Mouse (Mus musculus) midbrain, embryonic 12.5 days (tissue): Measurements from ENCODE around the gene Gm4952. TPM values are rescaled to one million over a fixed set of nuclear protein-coding genes. Genes with fewer than 3 reads are reported as not detected.
"Not testable (repeated sequence)": the region's sequence is repeated elsewhere in the genome, so short reads cannot be mapped to it uniquely, and the experiment has no call there.

Experiments
- ATAC-seq: fragments of 200-750 bp; cut with Nextera tagmentation; 2 replicates; pipeline ENCODE4 v1.8.0; 2017; ENCODE audit warnings: low read depth, moderate TSS enrichment, moderate library complexity; ENCODE audit not compliant: low FRiP score
- H3K27ac ChIP-seq: fragments of 300-500 bp; sonication (generic); replicated peaks from 2 replicates; pipeline ENCODE4 v1.5.1; 2016; ENCODE audit warnings: mild to moderate bottlenecking
- H3K27me3 ChIP-seq: fragments of 300-500 bp; sonication (generic); 2 replicates; pipeline ENCODE4 v1.6.1; 2016; ENCODE audit warnings: mild to moderate bottlenecking
- H3K36me3 ChIP-seq: fragments of 300-500 bp; sonication (generic); 2 replicates; pipeline ENCODE4 v1.6.1; 2016
- H3K4me1 ChIP-seq: fragments of 300-500 bp; sonication (generic); 2 replicates; pipeline ENCODE4 v1.6.1; 2016
- H3K4me2 ChIP-seq: fragments of 300-500 bp; sonication (generic); replicated peaks from 2 replicates; pipeline ENCODE4 v1.6.1; 2016; ENCODE audit warnings: mild to moderate bottlenecking, moderate library complexity
- H3K4me3 ChIP-seq: fragments of 300-500 bp; sonication (generic); 2 replicates; pipeline ENCODE4 v1.5.1; 2016; ENCODE audit warnings: mild to moderate bottlenecking
- H3K9ac ChIP-seq: fragments of 300-500 bp; sonication (generic); replicated peaks from 2 replicates; pipeline ENCODE4 v1.6.1; 2016; ENCODE audit warnings: mild to moderate bottlenecking, moderate library complexity
- H3K9me3 ChIP-seq: fragments of 300-500 bp; sonication (generic); 2 replicates; pipeline ENCODE4 v1.6.1; 2016; ENCODE audit warnings: mild to moderate bottlenecking
- WGBS: fragments of 180-500 bp; shearing (Covaris S2); methylation state at CpG from one replicate; pipeline ENCODE4 v1.1.7; 2016; 5-methylcytosine and 5-hydroxymethylcytosine counted together
- polyA plus RNA-seq: library from polyadenylated mRNA; unstranded; fragments of >200 nt; fragmentation: Nextera tagmentation; extraction: Ambion mirVana; gene quantifications from 2 replicates; pipeline ENCODE4 v1.2.1, GENCODE M21; 2016

Gene Gm4952
- polyA plus RNA-seq, 1 experiment from 2014 or later = not detected

DNA sequence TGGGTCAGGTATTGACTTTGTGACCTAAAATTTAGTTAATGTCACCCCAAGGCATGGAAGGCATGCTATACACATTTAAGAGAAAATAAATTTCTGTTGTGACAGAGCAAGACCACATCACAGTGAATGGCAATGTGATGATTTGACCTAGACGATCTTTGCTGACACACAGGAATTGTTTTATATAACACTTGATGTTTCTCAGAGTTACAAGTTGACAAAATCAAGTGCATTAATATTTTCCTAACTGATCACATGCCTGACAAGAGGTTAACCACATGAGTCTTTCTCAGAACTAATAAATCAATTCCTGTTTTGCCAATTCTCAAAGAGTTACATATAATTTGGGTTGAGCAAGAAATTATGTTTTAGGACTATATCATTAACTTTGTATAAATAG, 13.9 kb downstream of the Gm4952 start:
- no peaks in the 10 kb centered on the region for H3K27me3 ChIP-seq
- no peak for ATAC-seq

DNA sequence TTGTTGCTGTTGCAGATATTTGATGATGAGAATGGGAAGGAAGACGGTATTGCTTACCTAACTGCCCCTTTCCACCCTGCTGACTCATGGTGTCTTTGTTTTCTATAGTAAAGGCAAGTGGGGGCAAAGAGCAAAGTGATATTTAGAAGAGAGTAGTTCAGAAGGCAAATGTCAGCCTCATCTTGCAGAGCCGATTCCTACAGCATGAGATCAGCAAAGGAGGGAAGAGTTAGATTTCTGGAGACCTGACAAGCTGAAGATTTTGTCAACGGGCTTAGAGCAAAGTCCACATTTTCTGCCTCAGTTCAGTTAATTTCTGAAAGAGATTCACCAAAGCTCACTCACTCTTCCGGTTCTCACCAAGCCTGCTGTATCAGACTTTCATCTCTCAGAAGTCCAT, 33.4 kb downstream of the Gm4952 start, which contains the start of gene Glyat:
Gene Glyat, plus strand, starts transcription at position 133 of the 400 bp plus-strand sequence.
- WGBS = 86% methylated on average over 4 of the region's 4 CpGs
- no peaks in the 10 kb centered on the region for H3K27me3 ChIP-seq
- H3K4me3 ChIP-seq = no peak within 1 kb of the TSS
- no peak for ATAC-seq
- H3K36me3 ChIP-seq = no peaks in the 10 kb centered on the region
- H3K9me3 ChIP-seq = no peaks in the 10 kb centered on the region
- no peak within 1 kb of the TSS for H3K4me2 ChIP-seq
- H3K27ac ChIP-seq = no peak within 1 kb of the TSS
- H3K9ac ChIP-seq = no peak within 1 kb of the TSS
- no peaks in the 10 kb centered on the region for H3K4me1 ChIP-seq

More for the DNA sequence above, 13.9 kb downstream of the Gm4952 start:
- no peaks in the 10 kb centered on the region for H3K4me1 ChIP-seq
- H3K4me3 ChIP-seq = no peak overlapping the region
- WGBS = 84% methylated on average over 1 of the region's 1 CpGs
- H3K9ac ChIP-seq = no peak overlapping the region
- H3K9me3 ChIP-seq = no peaks in the 10 kb centered on the region
- no peak overlapping the region for H3K4me2 ChIP-seq
- no peaks in the 10 kb centered on the region for H3K36me3 ChIP-seq
- H3K27ac ChIP-seq = no peak overlapping the region

DNA sequence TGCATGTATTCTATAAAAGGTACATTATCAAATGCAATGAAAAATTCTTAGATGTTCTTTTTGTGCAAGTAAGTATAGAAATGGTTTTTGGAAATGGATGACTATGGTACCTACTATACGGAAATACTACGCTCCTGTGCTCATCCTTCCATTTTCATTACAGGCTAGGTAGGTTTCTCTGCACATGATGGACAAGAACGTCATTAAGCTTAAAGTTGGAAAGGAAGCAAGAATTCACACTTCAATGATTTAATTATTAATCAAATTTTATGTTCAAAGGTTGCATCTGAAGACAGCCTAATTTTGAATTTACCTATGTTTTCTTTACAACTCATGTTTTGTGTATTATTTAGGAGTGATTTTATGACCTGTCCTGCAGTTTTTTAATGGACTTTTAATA, 34.5 kb downstream of the Gm4952 start:
- no peak overlapping the region for H3K9ac ChIP-seq
- 90% methylated on average over 3 of the region's 3 CpGs for WGBS
- no peak overlapping the region for H3K27ac ChIP-seq
- H3K4me2 ChIP-seq = no peak overlapping the region
- H3K4me3 ChIP-seq = no peak overlapping the region
- H3K36me3 ChIP-seq = no peaks in the 10 kb centered on the region
- no peaks in the 10 kb centered on the region for H3K9me3 ChIP-seq
- no peak for ATAC-seq
- H3K27me3 ChIP-seq = no peaks in the 10 kb centered on the region
- H3K4me1 ChIP-seq = no peaks in the 10 kb centered on the region

DNA sequence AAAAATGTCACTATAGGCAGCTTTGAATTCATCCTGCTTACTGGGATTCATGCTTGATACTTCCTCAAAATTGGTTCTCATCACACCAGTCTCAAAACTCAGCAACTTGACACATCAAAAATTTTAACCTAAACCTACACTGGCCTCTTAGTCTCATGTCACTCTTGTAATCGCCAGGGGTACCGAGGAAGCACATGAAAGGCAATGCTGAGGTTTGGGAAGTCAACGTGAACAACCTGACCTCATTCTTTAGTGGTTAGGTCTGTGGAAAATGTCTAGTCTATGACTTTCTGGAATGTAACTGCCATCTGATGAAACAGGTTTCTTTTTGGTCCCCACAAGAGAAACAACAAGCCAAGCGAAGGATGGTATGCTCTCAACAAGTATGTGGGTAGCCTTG, 35.2 kb downstream of the Gm4952 start:
- WGBS = 88% methylated on average over 4 of the region's 4 CpGs
- Histone ChIP-seq H3K4me3 (no peak overlapping the region), H3K4me2 (no peak overlapping the region), H3K36me3 (no peaks in the 10 kb centered on the region), H3K4me1 (no peaks in the 10 kb centered on the region), H3K27ac (no peak overlapping the region), H3K9ac (no peak overlapping the region), H3K27me3 (no peaks in the 10 kb centered on the region), H3K9me3 (no peaks in the 10 kb centered on the region)
- ATAC-seq = no peak

DNA sequence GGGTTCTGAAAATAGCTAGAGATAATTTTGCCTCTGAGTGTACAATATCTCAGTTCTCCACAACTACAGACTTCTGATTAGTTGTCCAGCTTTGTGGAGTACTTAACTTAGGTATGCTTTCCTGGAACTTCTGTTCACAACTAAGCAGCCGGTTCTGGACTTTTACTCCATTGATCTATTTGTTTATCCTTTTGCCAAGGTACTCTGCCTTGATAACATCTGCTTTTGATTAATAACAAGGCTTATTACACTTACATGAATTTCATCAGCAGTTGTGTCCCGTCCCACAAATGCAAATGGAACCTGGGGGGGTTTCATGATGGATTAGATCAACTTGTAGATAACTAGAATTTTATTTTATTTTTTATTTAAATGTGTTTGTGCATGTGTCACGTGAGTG, 37.1 kb downstream of the Gm4952 start:
- no peaks in the 10 kb centered on the region for H3K27me3 ChIP-seq
- no peaks in the 10 kb centered on the region for H3K36me3 ChIP-seq
- no peak for ATAC-seq
- WGBS = 75% methylated on average over 3 of the region's 3 CpGs
- no peaks in the 10 kb centered on the region for H3K9me3 ChIP-seq
- no peak overlapping the region for H3K4me2 ChIP-seq
- H3K9ac ChIP-seq = no peak overlapping the region
- H3K4me3 ChIP-seq = no peak overlapping the region
- H3K27ac ChIP-seq = no peak overlapping the region
- no peaks in the 10 kb centered on the region for H3K4me1 ChIP-seq

DNA sequence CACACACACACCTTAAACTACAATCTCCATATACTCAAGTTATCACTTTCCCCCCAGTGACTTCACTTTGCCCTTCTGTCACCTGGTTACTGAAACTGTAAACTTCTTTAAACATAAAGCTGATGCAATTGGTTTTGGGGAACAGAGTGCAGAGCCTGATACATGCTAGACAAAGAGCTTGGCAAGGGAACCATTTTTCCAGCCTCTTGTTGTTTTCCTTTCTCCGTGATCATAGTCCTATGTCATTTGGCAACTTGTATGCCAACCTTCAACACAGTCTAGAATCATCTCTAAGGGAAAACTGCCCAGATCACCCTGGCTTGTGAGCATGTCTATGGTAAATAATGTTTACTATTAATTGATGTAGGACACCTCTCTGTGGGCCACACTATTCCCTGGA, 38.3 kb downstream of the Gm4952 start:
- Histone ChIP-seq H3K27me3 (no peaks in the 10 kb centered on the region), H3K4me2 (no peak overlapping the region), H3K9me3 (no peaks in the 10 kb centered on the region), H3K9ac (no peak overlapping the region), H3K4me1 (no peaks in the 10 kb centered on the region), H3K36me3 (no peaks in the 10 kb centered on the region), H3K4me3 (no peak overlapping the region), H3K27ac (no peak overlapping the region)
- no peak for ATAC-seq
- WGBS = 75% methylated on average over 1 of the region's 1 CpGs

DNA sequence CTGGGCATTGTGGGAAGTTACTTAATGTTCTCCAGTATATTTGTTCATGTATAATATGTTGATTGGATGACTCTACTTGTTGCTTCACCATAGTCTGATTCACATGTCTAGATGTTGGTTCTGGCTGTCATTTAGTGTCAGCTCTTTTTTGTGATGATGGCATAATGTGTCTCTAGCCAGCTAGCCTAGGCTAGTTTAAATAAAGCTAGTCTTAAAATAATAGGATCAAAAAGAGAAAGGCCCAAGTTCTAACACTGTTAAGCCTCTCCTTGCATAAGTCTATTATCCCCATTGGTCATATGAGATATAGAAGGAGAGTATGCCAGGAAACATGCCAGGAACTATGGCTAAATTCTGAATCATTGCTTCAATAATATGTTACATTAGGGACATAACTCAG, 49.7 kb downstream of the Gm4952 start:
- no peak overlapping the region for H3K27ac ChIP-seq
- no peak overlapping the region for H3K4me2 ChIP-seq
- no peak overlapping the region for H3K9ac ChIP-seq
- no peak overlapping the region for H3K4me3 ChIP-seq
- no peaks in the 10 kb centered on the region for H3K27me3 ChIP-seq
- ATAC-seq = no peak
- no peaks in the 10 kb centered on the region for H3K9me3 ChIP-seq
- H3K4me1 ChIP-seq = no peaks in the 10 kb centered on the region
- no peaks in the 10 kb centered on the region for H3K36me3 ChIP-seq

DNA sequence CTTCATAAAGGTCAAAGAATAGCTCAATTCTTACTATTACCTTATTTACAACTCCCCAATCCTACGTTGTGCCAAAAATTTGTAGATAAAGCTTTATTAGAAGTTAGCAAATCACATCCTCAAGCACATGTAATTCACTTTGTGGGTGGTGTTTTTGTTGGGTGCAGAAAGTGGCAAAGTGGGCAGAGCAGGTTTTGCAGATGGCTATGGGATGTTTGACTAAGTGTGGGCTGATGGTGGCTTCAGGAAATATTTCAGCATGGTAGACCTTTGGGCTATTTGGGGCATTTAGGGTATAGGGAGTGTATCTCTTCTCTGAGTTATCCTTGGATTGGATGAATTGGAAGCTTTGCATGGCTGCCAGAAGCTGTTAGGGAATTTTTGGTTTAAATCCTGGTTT, 66.4 kb downstream of the Gm4952 start:
- Histone ChIP-seq H3K4me3 (no peak overlapping the region), H3K27me3 (no peaks in the 10 kb centered on the region), H3K9ac (no peak overlapping the region), H3K4me1 (no peaks in the 10 kb centered on the region), H3K9me3 (0 out of 2 replicates have a peak, but pooled peaks cover 5% of the 10 kb centered on the region), H3K4me2 (no peak overlapping the region), H3K27ac (no peak overlapping the region), H3K36me3 (no peaks in the 10 kb centered on the region)
- ATAC-seq = no peak
- 76% methylated on average over 1 of the region's 1 CpGs for WGBS

DNA sequence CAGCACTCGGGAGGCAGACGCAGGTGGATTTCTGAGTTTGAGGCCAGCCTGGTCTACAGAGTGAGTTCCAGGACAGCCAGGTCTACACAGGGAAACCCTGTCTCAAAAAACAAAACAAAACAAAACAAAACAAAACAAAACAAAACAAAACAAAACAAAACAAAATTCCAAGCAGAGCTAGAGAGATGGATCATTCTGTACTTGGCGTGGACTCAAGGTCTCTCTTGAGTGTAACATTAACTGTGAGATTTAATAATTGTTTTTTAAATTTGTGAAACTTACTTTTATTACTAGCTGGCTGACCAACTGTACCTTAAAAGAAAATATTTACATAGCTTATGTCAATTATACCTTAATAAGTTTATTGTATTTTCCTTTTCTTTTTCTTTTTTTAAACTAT, 68.8 kb downstream of the Gm4952 start:
- not testable (repeated sequence) for H3K4me2 ChIP-seq, H3K9ac ChIP-seq, H3K4me1 ChIP-seq, H3K4me3 ChIP-seq, H3K9me3 ChIP-seq, H3K36me3 ChIP-seq, H3K27me3 ChIP-seq, ATAC-seq, H3K27ac ChIP-seq
- WGBS = over 99% methylated on average over 3 of the region's 3 CpGs

DNA sequence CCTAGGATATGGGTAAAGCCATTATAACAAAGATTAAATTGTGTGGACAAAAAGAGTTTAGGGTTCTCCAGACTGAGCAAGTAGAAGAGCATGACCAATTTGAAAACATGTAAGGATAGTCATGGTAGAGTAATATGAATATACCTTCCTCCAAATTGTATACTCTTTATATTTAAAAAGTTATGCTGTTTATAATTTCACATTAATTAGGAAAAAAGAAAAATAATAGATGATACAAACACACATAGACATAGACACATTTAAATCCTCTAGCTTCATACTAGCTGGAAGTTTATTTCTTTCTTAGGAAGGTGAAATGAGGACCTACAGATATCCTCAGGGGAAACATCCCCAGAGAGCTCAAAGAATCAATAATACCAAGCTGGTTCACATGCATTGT, 70.4 kb downstream of the Gm4952 start, which contains the start of gene Olfr1442:
Gene Olfr1442, plus strand, starts transcription at position 301 of the 400 bp plus-strand sequence.
- Histone ChIP-seq H3K27ac (no peak within 1 kb of the TSS), H3K4me3 (no peak within 1 kb of the TSS), H3K36me3 (no peaks in the 10 kb centered on the region), H3K4me1 (no peaks in the 10 kb centered on the region), H3K9ac (no peak within 1 kb of the TSS), H3K27me3 (no peaks in the 10 kb centered on the region), H3K4me2 (no peak within 1 kb of the TSS), H3K9me3 (no peaks in the 10 kb centered on the region)
- no peak for ATAC-seq

DNA sequence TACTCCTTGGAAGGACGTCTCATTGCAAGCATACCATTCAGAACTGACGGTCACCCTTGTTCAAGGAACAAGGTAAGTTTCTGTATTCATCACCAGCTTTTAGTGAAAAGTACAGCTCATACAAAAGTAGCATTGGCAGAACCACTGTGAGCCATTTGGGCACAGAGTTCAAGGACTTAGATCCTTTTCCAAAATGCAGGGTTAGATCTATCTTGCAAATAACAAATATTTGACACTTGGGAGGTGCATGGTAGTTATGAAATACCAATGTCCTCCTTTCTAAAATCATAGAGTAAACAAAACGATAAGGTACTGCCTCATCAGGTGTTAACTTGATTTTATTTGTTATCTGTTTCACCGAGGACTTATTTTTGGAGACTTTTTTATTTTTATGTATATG, 71.3 kb downstream of the Gm4952 start:
- Histone ChIP-seq H3K27me3 (no peaks in the 10 kb centered on the region), H3K9ac (no peak overlapping the region), H3K9me3 (no peaks in the 10 kb centered on the region), H3K4me3 (no peak overlapping the region), H3K27ac (no peak overlapping the region), H3K4me2 (no peak overlapping the region), H3K36me3 (no peaks in the 10 kb centered on the region), H3K4me1 (no peaks in the 10 kb centered on the region)
- WGBS = 81% methylated on average over 4 of the region's 4 CpGs
- ATAC-seq = no peak

DNA sequence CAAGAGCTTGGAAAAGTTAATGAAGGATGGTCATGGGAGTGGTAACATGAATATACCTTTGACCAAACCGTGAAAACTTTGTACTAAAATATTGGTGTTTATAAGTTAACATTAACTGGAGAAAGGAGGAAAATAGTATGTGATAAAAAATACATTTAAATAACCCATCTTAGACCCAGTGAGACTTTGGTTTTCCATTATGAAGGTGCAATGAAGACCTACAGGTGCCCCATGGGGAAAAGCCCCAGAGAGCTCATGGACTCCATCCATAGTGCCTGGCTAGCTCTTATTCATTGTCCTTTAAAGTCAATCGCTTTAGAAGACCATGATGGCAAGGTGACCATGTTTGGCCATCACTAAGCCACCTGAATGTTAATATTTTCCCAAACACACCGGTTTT, 78.0 kb downstream of the Gm4952 start, which contains the start of gene Olfr1443:
Gene Olfr1443, plus strand, starts transcription at position 301 of the 400 bp plus-strand sequence.
- no peak within 1 kb of the TSS for H3K9ac ChIP-seq
- WGBS = 86% methylated on average over 3 of the region's 3 CpGs
- no peak for ATAC-seq
- no peak within 1 kb of the TSS for H3K27ac ChIP-seq
- H3K27me3 ChIP-seq = no peaks in the 10 kb centered on the region
- no peaks in the 10 kb centered on the region for H3K4me1 ChIP-seq
- H3K4me2 ChIP-seq = no peak within 1 kb of the TSS
- no peaks in the 10 kb centered on the region for H3K36me3 ChIP-seq
- H3K4me3 ChIP-seq = no peak within 1 kb of the TSS
- H3K9me3 ChIP-seq = no peaks in the 10 kb centered on the region
